Mouse (Mus musculus): Measurements from ENCODE around the gene Gm11563. TPM values are rescaled to one million over a fixed set of nuclear protein-coding genes. Genes with fewer than 3 reads are reported as not detected.
"Not testable (repeated sequence)": the region's sequence is repeated elsewhere in the genome, so short reads cannot be mapped to it uniquely, and the experiment has no call there.

Gm11563 gene
- polyA plus RNA-seq (2015; fragmentation: Nextera tagmentation; extraction: Ambion mirVana): not detected in 2 replicates

GRCm38 (mm10) chr11:99658467-99659010 is at the start of gene Gm11563:
TSS of gene Gm11563 (minus strand) at chr11:99658960.
- H3K27me3 ChIP-seq (replicated peaks; ENCODE audit: insufficient read depth, low read length); H3K4me3 ChIP-seq (ENCODE audit: low read depth, low read length); H3K9ac ChIP-seq (replicated peaks; ENCODE audit: low read depth); ATAC-seq; H3K36me3 ChIP-seq (ENCODE audit: insufficient read depth, low read length); H3K27ac ChIP-seq (ENCODE audit: low read length); H3K9me3 ChIP-seq (ENCODE audit: low read length); H3K4me2 ChIP-seq (replicated peaks; ENCODE audit: low read depth, low read length); DNase-seq (ENCODE audit: low spot score); H3K4me1 ChIP-seq (ENCODE audit: insufficient read depth, low read depth, low read length): not testable (repeated sequence)
- WGBS: 73% methylated on average over 9 of the region's 10 CpGs

GRCm38 (mm10) chr11:99690463-99690862 is 31.7 kb upstream of the Gm11563 start, which contains the start of gene Gm14190:
TSS of gene Gm14190 (minus strand) at chr11:99690740.
- DNase-seq (ENCODE audit: low spot score) (no peak), ATAC-seq (no peak)
- no peak within 1 kb of the TSS for H3K9ac ChIP-seq (replicated peaks; ENCODE audit: low read depth)
- TF ChIP-seq EP300 (IDR thresholded peaks at IDR 0.05) (no peak), CTCF (IDR thresholded peaks at IDR 0.05) (no peak)
- 90% methylated on average over 1 of the region's 1 CpGs for WGBS
- H3K4me2 ChIP-seq (replicated peaks; ENCODE audit: low read depth, low read length): no peak within 1 kb of the TSS
- H3K4me1 ChIP-seq (ENCODE audit: insufficient read depth, low read depth, low read length): no peaks in the 10 kb centered on the region
- H3K27ac ChIP-seq (ENCODE audit: low read length): no peak within 1 kb of the TSS
- H3K36me3 ChIP-seq (ENCODE audit: insufficient read depth, low read length): no peaks in the 10 kb centered on the region
- no peaks in the 10 kb centered on the region for H3K27me3 ChIP-seq (replicated peaks; ENCODE audit: insufficient read depth, low read length)
- no peak within 1 kb of the TSS for H3K4me3 ChIP-seq (ENCODE audit: low read depth, low read length)
- H3K9me3 ChIP-seq (ENCODE audit: low read length): no peaks in the 10 kb centered on the region

- not testable (repeated sequence) for H3K36me3 ChIP-seq (ENCODE audit: insufficient read depth, low read length); ATAC-seq; H3K4me2 ChIP-seq (replicated peaks; ENCODE audit: low read depth, low read length); H3K9ac ChIP-seq (replicated peaks; ENCODE audit: low read depth); H3K4me3 ChIP-seq (ENCODE audit: low read depth, low read length); DNase-seq (ENCODE audit: low spot score); H3K4me1 ChIP-seq (ENCODE audit: insufficient read depth, low read depth, low read length); H3K9me3 ChIP-seq (ENCODE audit: low read length); H3K27ac ChIP-seq (ENCODE audit: low read length); H3K27me3 ChIP-seq (replicated peaks; ENCODE audit: insufficient read depth, low read length)
- WGBS: 42% methylated on average over 1 of the region's 1 CpGs
These were observed 26.5 kb upstream of the Gm11563 start for GRCm38 (mm10) chr11:99685235-99685634.

GRCm38 (mm10) chr11:99683481-99683880 is 24.7 kb upstream of the Gm11563 start:
- no peak overlapping the region for H3K4me2 ChIP-seq (replicated peaks; ENCODE audit: low read depth, low read length)

GRCm38 (mm10) chr11:99665860-99666259 is 7.1 kb upstream of the Gm11563 start, which contains the start of gene Krtap4-6:
TSS of gene Krtap4-6 (minus strand) at chr11:99665960.
- no peak within 1 kb of the TSS for H3K4me3 ChIP-seq (ENCODE audit: low read depth, low read length)
- no peak within 1 kb of the TSS for H3K9ac ChIP-seq (replicated peaks; ENCODE audit: low read depth)
- no peaks in the 10 kb centered on the region for H3K4me1 ChIP-seq (ENCODE audit: insufficient read depth, low read depth, low read length)
- no peaks in the 10 kb centered on the region for H3K27me3 ChIP-seq (replicated peaks; ENCODE audit: insufficient read depth, low read length)
- DNase-seq (ENCODE audit: low spot score): no peak
- no peak within 1 kb of the TSS for H3K27ac ChIP-seq (ENCODE audit: low read length)
- ATAC-seq: no peak
- H3K4me2 ChIP-seq (replicated peaks; ENCODE audit: low read depth, low read length): no peak within 1 kb of the TSS
- no peaks in the 10 kb centered on the region for H3K9me3 ChIP-seq (ENCODE audit: low read length)
- TF ChIP-seq EP300 (IDR thresholded peaks at IDR 0.05) (no peak), CTCF (IDR thresholded peaks at IDR 0.05) (no peak)
- no peaks in the 10 kb centered on the region for H3K36me3 ChIP-seq (ENCODE audit: insufficient read depth, low read length)

More at GRCm38 (mm10) chr11:99683481-99683880, 24.7 kb upstream of the Gm11563 start:
- Histone ChIP-seq H3K36me3 (ENCODE audit: insufficient read depth, low read length) (no peaks in the 10 kb centered on the region), H3K4me1 (ENCODE audit: insufficient read depth, low read depth, low read length) (no peaks in the 10 kb centered on the region), H3K27ac (ENCODE audit: low read length) (no peak overlapping the region), H3K9ac (replicated peaks; ENCODE audit: low read depth) (no peak overlapping the region), H3K27me3 (replicated peaks; ENCODE audit: insufficient read depth, low read length) (no peaks in the 10 kb centered on the region), H3K4me3 (ENCODE audit: low read depth, low read length) (no peak overlapping the region), H3K9me3 (ENCODE audit: low read length) (no peaks in the 10 kb centered on the region)
- no peak for ATAC-seq
- TF ChIP-seq CTCF (IDR thresholded peaks at IDR 0.05) (no peak), EP300 (IDR thresholded peaks at IDR 0.05) (no peak)
- DNase-seq (ENCODE audit: low spot score): no peak
- WGBS: 83% methylated on average over 2 of the region's 2 CpGs

- ATAC-seq: no peak
- H3K36me3 ChIP-seq (ENCODE audit: insufficient read depth, low read length): no peaks in the 10 kb centered on the region
- no peaks in the 10 kb centered on the region for H3K9me3 ChIP-seq (ENCODE audit: low read length)
- H3K4me3 ChIP-seq (ENCODE audit: low read depth, low read length): no peak overlapping the region
- 80% methylated on average over 10 of the region's 10 CpGs for WGBS
- H3K27ac ChIP-seq (ENCODE audit: low read length): no peak overlapping the region
- no peaks in the 10 kb centered on the region for H3K27me3 ChIP-seq (replicated peaks; ENCODE audit: insufficient read depth, low read length)
- no peak overlapping the region for H3K4me2 ChIP-seq (replicated peaks; ENCODE audit: low read depth, low read length)
- no peak for TF ChIP-seq EP300 (IDR thresholded peaks at IDR 0.05)
- TF ChIP-seq CTCF (IDR thresholded peaks at IDR 0.05): no peak
- H3K4me1 ChIP-seq (ENCODE audit: insufficient read depth, low read depth, low read length): no peaks in the 10 kb centered on the region
- DNase-seq (ENCODE audit: low spot score): no peak
- no peak overlapping the region for H3K9ac ChIP-seq (replicated peaks; ENCODE audit: low read depth)
These were observed 4.0 kb upstream of the Gm11563 start for GRCm38 (mm10) chr11:99662802-99663201.

GRCm38 (mm10) chr11:99659256-99659655 is 496 bp upstream of the Gm11563 start:
- Histone ChIP-seq H3K9me3 (ENCODE audit: low read length) (no peaks in the 10 kb centered on the region), H3K4me2 (replicated peaks; ENCODE audit: low read depth, low read length) (no peak overlapping the region), H3K36me3 (ENCODE audit: insufficient read depth, low read length) (no peaks in the 10 kb centered on the region), H3K27me3 (replicated peaks; ENCODE audit: insufficient read depth, low read length) (no peaks in the 10 kb centered on the region), H3K9ac (replicated peaks; ENCODE audit: low read depth) (no peak overlapping the region), H3K4me1 (ENCODE audit: insufficient read depth, low read depth, low read length) (no peaks in the 10 kb centered on the region), H3K27ac (ENCODE audit: low read length) (no peak overlapping the region), H3K4me3 (ENCODE audit: low read depth, low read length) (no peak overlapping the region)
- DNase-seq (ENCODE audit: low spot score) (no peak), ATAC-seq (no peak)
- TF ChIP-seq CTCF (IDR thresholded peaks at IDR 0.05) (no peak), EP300 (IDR thresholded peaks at IDR 0.05) (no peak)
- 78% methylated on average over 4 of the region's 4 CpGs for WGBS
